Mouse (Mus musculus): Measurements from ENCODE around the gene Lrrc10b. TPM values are rescaled to one million over a fixed set of nuclear protein-coding genes. Genes with fewer than 3 reads are reported as not detected.

The Lrrc10b gene
- total and polyA plus RNA-seq, 3 experiments: not detected

GRCm38 (mm10) chr19:10429371-10429770 lies 27.9 kb downstream of the Lrrc10b start:
- Histone ChIP-seq H3K79me2 (ENCODE audit: control insufficient read depth, insufficient read depth, low read length, poor library complexity) (no peaks in the 10 kb centered on the region), H3K4me3 (ENCODE audit: control insufficient read depth in 1 of 2, insufficient read depth in 1 of 2, low read depth in 2 of 2, low read length in 2 of 2) (no peak overlapping the region), H3K4me1 (ENCODE audit: control insufficient read depth in 1 of 2, insufficient read depth in 2 of 2, low read length in 2 of 2) (no peaks in the 10 kb centered on the region), H3K9me3 (replicated peaks; ENCODE audit: insufficient read depth, low read length) (no peaks in the 10 kb centered on the region), H3K27me3 (ENCODE audit: control insufficient read depth in 1 of 2, insufficient read depth in 2 of 2, low read length in 2 of 2) (peaks cover 0 to 2% of the 10 kb centered on the region in 2 experiments; a peak in 1 of 4 replicates), H3K36me3 (ENCODE audit: control insufficient read depth in 1 of 2, insufficient read depth in 2 of 2, low read length in 2 of 2) (no peaks in the 10 kb centered on the region), H3K27ac (ENCODE audit: control insufficient read depth, low read depth, low read length) (no peak overlapping the region), H3K9ac (ENCODE audit: control insufficient read depth, low read depth, low read length, poor library complexity, severe bottlenecking) (no peak overlapping the region)
- no peak for DNase-seq (ENCODE audit: low read depth, low spot score)
- TF ChIP-seq GATA1 (IDR thresholded peaks at IDR 0.05; ENCODE audit: low read depth, low read length): no peak
- TF ChIP-seq POLR2AphosphoS2 (IDR thresholded peaks at IDR 0.05; ENCODE audit: low read length): no peak
- TF ChIP-seq CHD1 (IDR thresholded peaks at IDR 0.05; ENCODE audit: low read depth, low read length): no peak
- TF ChIP-seq ZKSCAN1 (IDR thresholded peaks at IDR 0.05; ENCODE audit: low read depth, low read length): no peak
- no peak for TF ChIP-seq HCFC1 (IDR thresholded peaks at IDR 0.05; ENCODE audit: low read depth, low read length)
- TF ChIP-seq POLR2A (IDR thresholded peaks at IDR 0.05; ENCODE audit: control insufficient read depth in 1 of 2, insufficient read depth in 1 of 2, low read depth in 1 of 2, low read length in 2 of 2, poor library complexity in 1 of 2): no peak
- TF ChIP-seq JUND (IDR thresholded peaks at IDR 0.05; ENCODE audit: low read depth, low read length): no peak
- TF ChIP-seq NELFE (IDR thresholded peaks at IDR 0.05; ENCODE audit: low read depth, low read length): no peak
- no peak for TF ChIP-seq KAT2A (conservative IDR thresholded peaks at IDR 0.05; ENCODE audit: low read depth, low read length)
- TF ChIP-seq TAL1 (IDR thresholded peaks at IDR 0.05; ENCODE audit: low read length): no peak
- no peak for TF ChIP-seq RAD21 (IDR thresholded peaks at IDR 0.05; ENCODE audit: low read depth, low read length)
- TF ChIP-seq ZC3H11A (IDR thresholded peaks at IDR 0.05; ENCODE audit: low read depth, low read length): no peak
- no peak for TF ChIP-seq POLR2AphosphoS5 (IDR thresholded peaks at IDR 0.05; ENCODE audit: borderline replicate concordance, low read depth, low read length)

- Histone ChIP-seq H3K27ac (ENCODE audit: control insufficient read depth, low read depth, low read length) (no peak overlapping the region), H3K4me1 (ENCODE audit: control insufficient read depth in 1 of 2, insufficient read depth in 2 of 2, low read length in 2 of 2) (no peaks in the 10 kb centered on the region), H3K36me3 (ENCODE audit: control insufficient read depth in 1 of 2, insufficient read depth in 2 of 2, low read length in 2 of 2) (no peaks in the 10 kb centered on the region), H3K9ac (ENCODE audit: control insufficient read depth, low read depth, low read length, poor library complexity, severe bottlenecking) (no peak overlapping the region), H3K9me3 (replicated peaks; ENCODE audit: insufficient read depth, low read length) (no peaks in the 10 kb centered on the region), H3K27me3 (ENCODE audit: control insufficient read depth in 1 of 2, insufficient read depth in 2 of 2, low read length in 2 of 2) (no peaks in the 10 kb centered on the region; a peak in 1 of 4 replicates), H3K4me3 (ENCODE audit: control insufficient read depth in 1 of 2, insufficient read depth in 1 of 2, low read depth in 2 of 2, low read length in 2 of 2) (no peak overlapping the region), H3K79me2 (ENCODE audit: control insufficient read depth, insufficient read depth, low read length, poor library complexity) (no peaks in the 10 kb centered on the region)
- TF ChIP-seq MEF2A (IDR thresholded peaks at IDR 0.05; ENCODE audit: extremely low read depth, insufficient replicate concordance, low read depth, low read length, poor library complexity, severe bottlenecking) (no peak), MAX (IDR thresholded peaks at IDR 0.05; ENCODE audit: low read length) (no peak), POLR2AphosphoS2 (IDR thresholded peaks at IDR 0.05; ENCODE audit: low read length) (no peak), EP300 (IDR thresholded peaks at IDR 0.05; ENCODE audit: low read depth in 1 of 2, low read length in 2 of 2) (no peak), ZNF384 (IDR thresholded peaks at IDR 0.05; ENCODE audit: low read depth, low read length) (no peak), MAZ (IDR thresholded peaks at IDR 0.05; ENCODE audit: low read depth, low read length) (no peak), KAT2A (conservative IDR thresholded peaks at IDR 0.05; ENCODE audit: low read depth, low read length) (no peak), MXI1 (IDR thresholded peaks at IDR 0.05; ENCODE audit: low read depth, low read length) (no peak), USF2 (IDR thresholded peaks at IDR 0.05; ENCODE audit: borderline replicate concordance in 1 of 2, insufficient read depth in 1 of 2, low read depth in 1 of 2, low read length in 2 of 2) (no peak)
- DNase-seq (ENCODE audit: low read depth, low spot score): no peak
These were observed 29.8 kb downstream of the Lrrc10b start for GRCm38 (mm10) chr19:10427431-10427830.
